Mouse (Mus musculus): Measurements from ENCODE around the gene Nek11.

The Nek11 gene

DNA sequence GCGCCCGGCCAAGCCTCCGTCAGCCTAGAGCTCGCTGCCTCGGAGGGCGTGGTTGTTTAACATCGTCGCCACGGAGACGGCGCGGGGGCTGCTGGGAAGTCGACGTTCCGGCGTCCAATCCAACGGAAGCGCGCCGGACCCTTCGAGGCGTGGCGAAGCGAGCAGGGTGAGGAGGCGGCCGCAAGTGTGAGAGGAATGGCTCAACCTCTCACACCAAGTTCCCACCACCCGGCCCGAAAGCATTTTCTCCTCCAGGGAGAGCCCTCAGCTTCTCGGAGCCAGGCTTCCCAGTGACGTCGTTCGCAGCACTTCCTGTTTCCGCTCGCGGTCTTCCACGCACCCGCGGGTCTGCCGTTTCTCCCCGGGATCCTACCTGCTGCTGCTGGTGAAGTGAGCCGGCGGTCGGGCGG lies at the start of gene Nek11, which contains the start of gene Aste1:
TSS of gene Nek11 (minus strand) at position 307 of the 410 bp plus-strand sequence.
TSS of gene Aste1 (plus strand) at position 175 of the 410 bp plus-strand sequence.
- peak; percentile 94 for DNase-seq (ENCODE audit: low read depth, low spot score)

DNA sequence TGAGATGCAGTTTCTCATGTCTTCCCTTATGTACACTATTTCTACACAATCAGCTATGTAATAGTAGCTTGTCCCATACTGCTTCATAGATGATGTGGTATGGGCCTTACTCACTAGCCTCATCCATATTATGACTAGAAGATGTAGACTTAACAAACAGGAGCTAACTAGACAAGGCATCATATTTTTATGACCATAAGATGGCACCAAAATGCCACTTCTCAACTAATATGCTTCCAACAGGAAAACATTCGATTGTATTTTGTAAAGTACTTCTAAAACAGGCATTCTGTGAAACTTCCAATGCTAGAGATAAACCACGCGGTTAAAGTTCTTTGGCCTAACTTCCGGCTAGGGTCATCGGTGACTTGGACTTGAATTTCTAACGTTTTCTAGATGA lies 13.2 kb upstream of the Nek11 start:
- no peak for DNase-seq (ENCODE audit: low read depth, low spot score)

DNA sequence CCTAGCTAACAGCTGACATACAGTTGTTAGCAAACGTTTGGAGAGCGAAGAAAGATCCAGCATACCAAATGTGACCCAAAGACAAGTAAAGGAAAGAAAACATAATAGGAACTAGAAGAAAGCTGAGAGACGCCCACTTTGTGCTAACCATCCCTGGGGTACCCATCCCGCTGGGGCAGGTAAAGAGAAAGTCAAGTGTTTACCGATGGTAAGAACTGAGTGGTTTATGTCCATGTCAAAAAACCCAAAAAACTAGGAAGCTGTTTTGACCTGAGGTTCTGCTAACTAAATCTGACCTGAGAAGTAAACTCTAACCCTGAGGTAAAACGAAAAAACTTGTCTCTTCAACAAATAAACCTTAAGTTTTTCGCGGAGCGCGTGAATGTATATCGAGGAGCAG lies 604 bp downstream of the Nek11 start:
- no peak for DNase-seq (ENCODE audit: low read depth, low spot score)

DNA sequence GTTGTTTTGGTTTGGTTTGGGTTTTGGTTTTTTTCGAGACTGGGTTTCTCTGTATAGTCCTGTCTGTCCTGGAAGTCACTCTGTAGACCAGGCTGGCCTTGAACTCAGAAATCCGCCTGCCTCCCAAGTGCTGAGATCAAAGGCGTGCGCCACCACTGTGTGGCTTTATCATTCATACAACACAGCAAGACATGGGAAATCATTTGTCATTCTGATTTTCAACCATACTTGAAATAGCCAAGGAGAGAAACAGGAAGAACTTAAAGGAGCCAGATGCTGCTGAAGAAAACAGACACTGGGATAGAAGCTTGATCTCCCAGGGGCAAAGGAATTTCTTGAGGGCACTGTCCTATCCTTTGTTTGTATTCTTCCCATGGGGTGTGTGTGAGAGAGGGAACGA lies 4.7 kb downstream of the Nek11 start:
- no peak for DNase-seq (ENCODE audit: low read depth, low spot score)

DNA sequence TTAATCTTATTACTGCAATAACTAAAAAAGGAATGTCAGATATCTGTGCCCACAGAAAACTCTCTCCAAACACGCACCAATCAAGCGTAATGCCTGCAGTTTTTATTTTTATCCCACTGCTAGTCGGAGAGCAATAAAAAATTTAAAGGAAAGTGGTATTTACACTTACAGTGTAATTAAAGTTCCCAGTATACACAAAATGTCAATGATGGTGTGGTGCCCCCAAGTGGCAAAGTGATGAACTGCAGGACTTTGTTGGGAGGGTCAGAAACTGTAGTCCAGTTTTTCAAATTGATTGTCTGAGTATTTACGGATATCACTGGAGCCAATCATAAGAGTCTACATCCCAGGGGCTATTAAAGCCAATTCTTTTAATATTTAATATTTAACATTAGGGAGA lies 6.0 kb downstream of the Nek11 start:
- peak; percentile 66 for DNase-seq (ENCODE audit: low read depth, low spot score)

DNA sequence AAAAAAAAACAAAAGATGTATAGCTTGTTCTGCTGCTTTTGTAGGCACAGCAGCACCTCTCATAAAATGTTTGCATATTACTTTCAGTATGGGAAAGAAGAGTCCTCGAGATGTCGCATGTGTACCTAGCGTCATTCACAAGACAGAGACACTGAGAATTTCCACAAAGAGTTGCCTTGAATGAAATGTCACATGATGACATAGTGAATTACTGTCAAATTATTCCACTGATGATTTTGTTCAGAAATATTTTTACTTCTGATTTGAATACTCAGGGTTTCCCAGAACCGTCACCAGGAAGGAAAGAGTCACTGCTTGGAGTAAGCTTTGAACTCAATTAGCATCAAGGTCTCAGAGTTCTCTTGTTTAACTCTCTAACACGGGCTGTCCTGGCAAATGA lies 7.9 kb downstream of the Nek11 start:
- DNase-seq (ENCODE audit: low read depth, low spot score), result no peak

DNA sequence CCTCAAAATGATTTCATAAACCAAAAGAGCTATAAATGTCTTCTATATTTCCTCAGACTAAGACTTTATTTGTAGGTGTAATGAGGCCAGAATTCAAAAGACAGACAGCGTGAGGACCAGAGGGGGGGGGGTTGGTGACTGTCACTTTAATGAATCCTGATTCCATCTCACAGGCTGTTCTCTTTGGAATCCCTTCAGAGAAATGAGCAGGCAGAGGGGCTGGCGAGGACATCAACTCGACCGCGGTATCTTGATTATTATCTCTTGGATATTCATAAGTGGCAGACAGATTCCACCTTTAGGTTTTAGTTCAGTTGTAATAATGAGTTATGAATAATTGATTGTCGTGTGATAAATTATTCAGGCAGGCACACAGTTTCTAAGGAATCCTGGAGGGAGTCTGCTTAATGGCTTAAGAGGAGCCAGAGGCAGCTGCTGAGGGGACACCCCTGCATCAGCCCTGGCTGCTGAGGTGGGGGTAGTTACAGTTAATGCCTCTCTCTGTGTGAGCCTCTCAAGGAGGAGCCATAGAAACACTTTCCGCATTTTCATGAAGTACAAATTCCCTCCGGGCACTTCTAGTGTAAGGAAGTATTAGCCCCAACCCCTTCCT lies 15.7 kb downstream of the Nek11 start:
- no peak for DNase-seq (ENCODE audit: low read depth, low spot score)

DNA sequence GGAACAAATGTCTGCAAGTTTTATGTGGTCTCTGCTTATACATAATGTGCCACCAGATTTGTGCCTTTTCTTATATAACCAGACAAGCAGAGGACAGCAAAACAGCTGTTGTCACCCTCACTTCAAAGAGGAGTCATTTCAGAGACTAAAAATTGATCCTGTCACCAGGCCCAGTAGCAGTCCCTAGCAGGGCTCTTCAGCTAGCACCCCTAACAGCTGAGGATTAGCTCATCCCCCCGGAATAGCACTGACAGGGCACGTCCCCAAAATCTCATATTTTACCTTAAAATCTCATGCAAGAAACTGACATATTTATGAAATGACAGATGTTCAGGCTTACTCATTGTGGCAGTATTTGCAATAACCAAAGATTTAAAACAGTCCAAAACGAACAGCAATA lies 17.7 kb downstream of the Nek11 start:
- DNase-seq (ENCODE audit: low read depth, low spot score), result no peak

DNA sequence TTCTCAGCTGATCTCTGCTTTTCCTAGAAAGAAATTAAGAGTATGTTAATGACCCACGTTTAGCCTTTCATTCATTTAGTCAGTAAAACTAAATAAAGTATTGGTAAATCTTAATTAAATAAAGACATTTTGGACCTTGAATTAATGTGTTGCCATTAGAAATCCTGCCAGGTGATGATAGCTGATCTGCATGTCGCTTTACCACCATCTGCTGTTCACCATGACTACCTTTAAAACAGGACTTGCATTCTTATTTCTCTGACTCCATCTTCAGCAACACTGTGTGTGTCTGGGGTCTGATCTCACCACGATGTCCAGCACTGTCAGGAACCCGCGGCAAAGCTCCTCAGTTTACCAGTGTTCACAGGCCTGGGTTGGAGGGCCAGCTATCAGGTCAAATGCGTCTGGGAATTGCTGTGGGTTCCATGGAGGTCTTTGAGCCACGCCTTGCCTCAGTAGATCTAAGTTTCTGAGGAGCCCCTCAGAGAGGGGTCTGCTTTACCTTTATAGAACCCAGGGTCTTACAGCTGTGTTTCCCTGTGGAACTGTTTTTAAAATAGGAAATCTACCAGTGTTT lies 18.3 kb downstream of the Nek11 start:
- no peak for DNase-seq (ENCODE audit: low read depth, low spot score)

DNA sequence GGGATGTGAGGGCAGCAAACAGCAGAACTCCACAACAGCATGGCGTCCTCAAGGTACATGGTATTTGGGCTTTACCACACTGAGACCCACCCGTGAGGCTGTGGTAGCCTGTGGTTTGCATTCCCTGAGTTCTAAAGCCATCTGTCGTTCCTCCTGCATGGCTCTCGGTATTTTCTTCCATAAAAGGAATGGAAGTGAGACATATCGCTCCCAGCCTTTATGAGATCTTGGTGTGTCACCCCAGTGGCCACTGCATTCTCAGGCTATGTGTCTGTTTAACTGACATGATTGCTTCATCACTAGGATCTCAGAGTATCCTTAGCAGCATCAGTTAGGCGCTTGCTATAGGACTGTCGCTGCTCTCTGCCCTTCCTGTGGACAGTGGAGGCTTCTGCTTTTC lies 18.9 kb downstream of the Nek11 start:
- no peak for DNase-seq (ENCODE audit: low read depth, low spot score)

DNA sequence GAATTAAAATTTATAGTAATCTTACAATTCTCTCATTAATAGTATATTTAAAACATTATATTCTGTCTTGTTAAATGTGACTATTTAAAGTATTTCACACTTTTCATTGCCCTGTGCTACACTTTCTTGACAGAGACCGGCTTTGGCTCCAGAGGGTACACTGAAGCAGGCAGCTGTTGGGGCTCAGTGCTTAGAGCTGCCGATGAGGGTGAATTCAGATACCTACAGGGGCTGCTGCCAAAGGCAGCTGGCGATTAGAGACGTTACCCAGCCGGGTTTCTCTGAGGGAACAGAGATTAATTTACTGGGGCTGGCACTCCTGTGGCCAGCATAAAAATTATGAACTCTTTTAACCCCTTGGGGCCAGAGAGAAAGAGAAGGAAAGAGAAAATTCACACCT lies 21.0 kb downstream of the Nek11 start:
- DNase-seq (ENCODE audit: low read depth, low spot score), result no peak

DNA sequence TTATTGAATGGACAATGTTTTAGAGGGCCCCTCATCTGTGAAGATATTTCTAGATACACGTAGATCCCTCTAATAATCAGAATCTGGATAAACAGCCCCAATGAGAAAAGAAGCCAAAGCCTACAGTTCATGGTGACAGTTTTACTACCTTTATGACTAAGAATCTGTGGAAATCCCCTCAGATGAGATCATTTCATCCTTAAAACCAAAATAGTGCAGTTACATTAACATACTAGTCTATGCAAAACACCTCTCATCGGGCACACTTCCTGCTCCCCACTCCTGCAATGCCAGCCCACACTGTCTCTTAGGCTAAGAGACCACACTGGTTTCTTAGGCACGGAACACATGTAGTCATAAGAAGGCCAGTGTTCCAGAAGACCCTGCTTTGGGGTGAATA lies 26.7 kb downstream of the Nek11 start:
- DNase-seq (ENCODE audit: low read depth, low spot score), result no peak

DNA sequence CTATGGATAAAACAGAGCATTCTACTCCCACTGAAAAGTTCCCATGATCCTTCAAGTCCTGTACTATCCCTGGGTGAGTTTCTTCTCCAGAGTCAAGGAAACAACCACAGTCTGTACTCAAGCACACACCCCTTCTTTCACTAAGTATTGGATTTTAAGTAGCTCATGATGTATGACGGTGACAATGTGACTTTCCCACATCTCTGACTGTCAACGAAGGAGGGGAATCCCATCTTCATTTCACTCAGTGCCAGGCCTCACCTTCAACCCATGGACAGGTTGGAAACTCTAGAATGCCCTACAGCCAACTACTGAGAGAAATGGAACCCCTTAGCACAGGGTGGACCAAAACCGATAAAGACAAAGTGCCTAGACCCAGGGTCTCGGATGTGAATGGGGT lies 29.1 kb downstream of the Nek11 start:
- no peak for DNase-seq (ENCODE audit: low read depth, low spot score)

DNA sequence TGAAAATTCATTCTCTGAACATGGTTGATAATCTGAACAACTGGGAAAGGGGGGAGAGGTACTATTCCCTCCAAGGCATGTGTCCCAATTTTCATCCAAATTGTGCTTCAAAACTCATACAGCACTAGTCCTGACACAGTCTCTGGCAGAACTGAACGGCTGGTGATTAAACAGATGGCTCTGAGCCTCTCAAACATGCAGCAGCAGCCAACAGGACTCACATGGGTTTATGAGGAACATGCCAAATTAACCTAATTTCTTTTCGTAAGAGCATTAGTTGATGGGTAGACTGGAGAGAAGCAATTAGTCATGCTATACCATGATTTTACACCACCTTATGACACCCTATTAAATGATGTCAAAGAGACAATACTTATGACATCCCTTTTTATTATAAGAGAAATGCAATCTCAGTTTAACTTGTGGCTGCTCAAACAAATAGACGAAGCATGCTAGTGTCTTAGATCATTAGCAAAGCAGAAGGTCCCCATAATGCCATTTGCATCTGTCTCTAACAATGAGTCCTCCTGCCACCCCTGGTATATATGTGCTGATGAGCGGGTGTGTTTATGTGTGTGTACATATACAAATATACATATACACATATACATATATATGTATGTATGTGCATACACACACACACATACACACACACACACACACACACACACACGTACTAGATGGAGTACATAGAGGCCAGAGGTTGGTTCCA lies 31.6 kb downstream of the Nek11 start:
- no peak for DNase-seq (ENCODE audit: low read depth, low spot score)

DNA sequence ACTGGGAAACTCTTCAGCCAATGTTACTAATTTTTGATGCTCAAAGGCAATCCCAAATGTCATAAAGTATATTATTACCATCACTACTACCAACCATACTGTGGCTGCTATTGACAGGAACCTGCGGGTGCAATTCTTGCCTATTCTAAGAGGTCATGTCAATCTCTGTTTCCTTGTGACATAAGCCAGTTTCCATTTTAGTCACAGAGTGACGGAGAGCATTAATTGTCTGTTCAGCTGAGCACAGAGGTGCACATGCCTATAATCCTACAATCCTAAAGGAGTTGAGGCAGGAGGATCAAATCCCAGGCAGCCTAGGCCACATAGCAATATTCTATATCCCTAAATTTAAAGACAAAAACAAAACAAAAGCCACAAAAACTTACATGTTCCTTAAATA lies 33.1 kb downstream of the Nek11 start:
- no peak for DNase-seq (ENCODE audit: low read depth, low spot score)

DNA sequence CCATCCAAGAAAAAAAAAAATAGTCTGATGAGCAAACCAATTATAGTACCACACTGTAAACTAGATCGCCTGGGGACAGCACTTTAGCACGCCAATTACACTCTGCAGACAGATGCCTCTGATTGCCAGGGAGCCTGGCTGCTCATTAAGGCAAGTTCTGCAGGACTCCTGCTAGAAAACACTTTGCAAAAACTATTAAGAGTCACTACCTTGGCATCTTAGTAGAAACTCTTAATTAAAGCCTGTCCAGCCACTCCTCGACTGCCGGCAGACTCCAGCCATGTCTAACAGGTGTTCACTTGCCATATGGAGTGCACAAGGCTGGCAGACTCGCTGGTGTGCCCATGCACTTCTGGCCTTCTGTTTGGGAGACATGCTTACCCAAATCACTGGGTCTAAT lies 46.3 kb downstream of the Nek11 start:
- no peak for DNase-seq (ENCODE audit: low read depth, low spot score)

DNA sequence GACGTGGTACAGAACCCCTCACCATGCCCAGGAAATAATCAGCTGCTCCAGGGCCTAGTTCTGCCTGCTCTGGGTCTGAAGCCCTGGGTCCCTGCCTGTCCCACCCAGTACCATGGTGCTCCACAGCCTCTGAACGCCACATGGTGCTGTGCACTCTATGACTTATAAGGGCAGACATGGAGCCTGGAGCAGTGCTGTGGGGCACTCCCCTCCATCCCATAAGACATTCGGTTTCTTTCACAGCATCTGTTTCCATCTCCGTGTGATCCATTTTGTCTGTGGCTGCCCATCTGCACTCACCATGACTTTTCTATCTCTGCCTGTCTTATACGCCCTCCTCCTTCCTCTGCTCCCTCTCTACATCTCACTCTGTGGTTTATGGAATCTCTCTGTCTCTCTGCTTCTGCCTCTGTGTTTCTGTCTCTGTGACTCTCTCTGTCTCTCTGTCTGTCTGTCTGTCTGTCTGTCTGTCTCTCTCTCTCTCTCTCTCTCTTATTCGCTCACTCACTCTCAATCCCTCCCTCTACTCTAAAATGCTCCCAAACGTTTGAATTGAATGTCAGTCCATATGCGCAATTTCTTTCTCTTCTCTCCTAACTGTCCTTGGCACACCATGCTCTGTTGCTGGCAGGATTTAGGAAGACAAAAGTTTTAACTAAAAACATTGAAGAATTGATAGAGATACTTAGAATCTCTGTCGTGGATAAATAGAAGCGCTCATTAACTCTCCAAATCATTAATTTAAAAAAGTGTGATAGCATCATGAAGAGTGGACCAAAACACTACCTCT lies 46.9 kb downstream of the Nek11 start:
- DNase-seq (ENCODE audit: low read depth, low spot score), result no peak

DNA sequence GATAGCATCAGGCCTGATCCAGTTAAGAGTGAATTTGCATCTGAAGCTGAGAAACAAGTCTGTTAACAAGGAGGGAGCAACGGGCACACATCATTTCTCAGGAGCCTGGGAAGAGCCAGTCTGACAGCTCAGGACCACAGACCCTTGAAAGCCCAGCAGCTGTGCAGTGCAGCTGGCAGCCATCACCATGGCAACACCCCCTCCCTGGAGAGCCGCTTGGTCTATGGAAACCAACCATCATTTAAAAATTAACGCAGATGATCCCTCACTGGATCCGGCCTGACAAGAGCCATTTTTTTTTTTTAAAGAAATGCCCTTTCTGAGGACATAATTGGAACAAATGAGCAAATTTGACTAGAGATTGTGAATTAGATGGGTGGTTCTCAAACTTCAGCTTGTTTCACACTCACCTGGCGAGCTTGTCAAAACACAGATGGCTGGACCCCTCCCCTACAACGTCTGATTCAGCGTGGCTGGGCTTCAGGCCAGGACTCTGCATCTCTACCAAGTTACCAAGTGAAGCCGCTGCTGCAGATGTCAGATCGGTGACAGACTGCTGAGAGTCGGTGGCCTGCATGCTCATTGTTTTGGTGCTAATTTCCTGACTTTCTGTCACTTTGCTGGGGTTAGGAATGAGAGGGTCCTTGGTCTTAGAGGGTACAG lies 52.2 kb downstream of the Nek11 start:
- DNase-seq (ENCODE audit: low read depth, low spot score), result peak; percentile 33

DNA sequence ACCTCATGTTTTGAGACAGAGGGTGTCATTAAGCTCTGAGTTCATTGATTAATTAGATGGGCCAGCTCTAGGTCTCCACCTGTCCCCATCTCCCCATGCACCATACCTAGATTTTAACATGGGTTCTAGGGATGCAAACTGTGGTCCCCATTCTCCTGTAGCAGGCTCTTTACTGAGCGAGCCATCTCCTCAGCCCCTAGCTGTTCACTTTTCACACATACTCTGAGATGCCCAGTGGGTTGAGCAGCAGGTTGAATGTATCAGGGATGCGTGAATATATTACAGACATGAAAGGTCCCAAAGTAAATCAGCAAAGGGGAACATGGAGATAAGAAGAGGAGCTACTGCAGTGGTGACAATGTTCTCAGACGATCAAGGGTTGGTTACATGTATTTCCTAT lies 52.8 kb downstream of the Nek11 start:
- DNase-seq (ENCODE audit: low read depth, low spot score), result no peak

DNA sequence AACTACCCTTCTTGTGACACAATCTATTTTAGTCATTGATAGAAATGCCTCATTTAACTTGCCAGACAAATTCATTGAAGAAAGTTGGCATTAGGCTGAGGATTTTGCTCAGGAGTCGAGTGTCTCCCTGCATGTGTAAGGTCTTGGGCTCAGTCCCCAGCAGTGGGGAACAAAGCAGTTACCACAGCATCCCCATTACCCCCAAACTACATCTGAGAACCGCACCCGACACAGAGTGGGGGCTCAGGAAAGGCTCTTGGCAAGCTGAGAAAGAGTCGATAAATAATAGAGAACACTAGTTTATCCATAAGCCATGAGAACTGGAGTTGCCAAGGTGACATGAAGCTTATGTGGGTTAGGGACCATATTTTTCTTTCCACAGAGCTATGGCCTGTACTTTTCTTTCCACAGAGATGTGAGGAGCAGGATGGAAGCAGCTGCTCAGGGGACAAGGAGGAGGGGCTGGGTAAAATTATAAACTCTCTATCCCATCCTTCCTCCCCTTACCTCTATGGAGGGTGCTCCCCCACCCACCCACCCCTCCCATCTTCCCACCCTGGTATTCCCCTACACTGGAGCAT lies 62.8 kb downstream of the Nek11 start:
- no peak for DNase-seq (ENCODE audit: low read depth, low spot score)

DNA sequence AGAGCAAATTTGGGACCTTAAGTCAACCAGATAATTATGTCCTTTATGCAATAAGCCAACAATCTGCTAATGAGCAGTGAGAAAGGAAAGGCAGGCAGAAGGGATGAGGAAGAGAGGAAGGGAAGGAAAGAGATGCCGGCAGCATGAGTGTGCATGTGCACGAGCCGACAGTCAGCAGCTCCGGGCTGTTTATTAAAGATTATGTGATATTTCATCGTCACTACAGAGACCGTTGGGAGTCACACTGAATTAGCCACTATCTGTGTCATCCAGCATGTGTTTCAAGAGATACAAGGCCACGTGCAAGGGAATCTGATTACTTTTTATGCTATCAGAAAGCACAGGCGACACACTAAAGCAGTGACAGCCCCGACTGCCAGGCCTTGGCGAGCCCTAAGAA lies 73.5 kb downstream of the Nek11 start:
- no peak for DNase-seq (ENCODE audit: low read depth, low spot score)

DNA sequence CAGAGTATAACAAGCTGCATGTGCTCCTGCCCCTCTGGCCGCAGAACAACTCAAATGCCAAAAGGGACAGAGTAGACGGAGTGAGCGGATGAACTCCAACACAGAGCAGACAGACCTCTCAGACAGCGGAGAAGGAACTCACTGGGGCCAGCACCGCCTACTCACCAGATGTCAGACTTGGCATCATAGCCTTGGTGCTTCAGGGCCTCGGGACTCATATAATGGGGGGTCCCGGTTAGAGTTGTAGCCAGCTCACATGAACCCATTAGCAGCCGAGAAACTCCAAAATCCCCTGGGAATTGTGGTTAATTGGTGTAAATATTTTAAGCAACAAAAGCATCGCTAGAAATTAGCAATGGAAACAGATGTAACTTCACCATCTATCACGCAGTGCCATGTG lies 82.1 kb downstream of the Nek11 start:
- DNase-seq (ENCODE audit: low read depth, low spot score), result peak; percentile 3
